Mouse (Mus musculus): Measurements from ENCODE around the gene Gm45713. TPM values are rescaled to one million over a fixed set of nuclear protein-coding genes. Genes with fewer than 3 reads are reported as not detected.

Gm45713 gene
- polyA plus RNA-seq, 1 experiment from 2014 or later = 0.42 TPM

DNA sequence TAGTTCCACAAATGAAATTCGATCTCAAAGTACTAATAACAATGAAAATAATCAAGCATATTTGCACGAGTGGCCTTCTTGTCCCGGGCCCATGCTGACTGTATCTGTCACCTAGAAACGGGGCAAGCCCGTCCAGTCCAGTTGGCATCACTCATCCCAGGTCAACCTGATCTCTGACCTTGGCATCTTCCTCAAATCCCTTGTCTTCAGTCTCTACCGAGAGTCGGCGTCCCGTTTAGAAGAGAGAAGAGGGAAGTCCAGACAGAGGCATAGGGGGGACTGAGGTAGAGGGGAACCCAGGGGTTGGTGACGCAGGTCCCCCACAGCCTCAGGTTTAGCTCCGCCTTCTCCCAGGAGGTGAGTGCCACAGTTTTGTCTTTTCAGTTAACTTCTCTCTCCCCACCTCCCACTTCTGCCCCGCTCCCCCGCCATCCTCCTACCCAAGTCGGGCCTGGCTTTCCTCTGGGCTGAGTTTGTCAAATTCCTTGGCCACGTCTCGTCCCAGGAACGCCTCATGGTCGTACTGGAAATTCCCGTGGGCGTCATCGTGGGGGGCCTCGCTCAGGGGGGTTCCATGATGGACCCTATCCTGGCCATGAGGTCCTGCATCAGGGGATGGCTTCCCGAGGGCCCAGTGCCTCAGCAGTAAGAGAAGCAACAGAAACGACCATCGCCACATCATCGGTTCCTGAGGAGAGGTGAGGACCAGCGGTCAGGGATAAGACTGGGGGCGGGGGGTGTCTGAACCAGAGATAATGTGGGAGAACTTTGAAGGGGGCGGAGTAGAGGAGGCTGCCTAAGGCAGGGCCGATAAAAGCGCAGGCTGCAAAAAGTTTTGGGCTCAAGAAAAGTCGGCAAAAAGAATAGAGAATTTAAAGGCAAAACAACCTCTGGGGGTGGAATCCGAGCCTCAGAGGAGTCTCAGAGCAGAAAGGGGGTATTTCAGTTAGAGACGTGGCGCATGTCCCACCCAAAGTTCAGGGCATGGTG, 44.7 kb downstream of the Gm45713 start:
- Histone ChIP-seq H3K27me3 (replicated peaks) (no peaks in the 10 kb centered on the region), H3K36me3 (peaks cover 15% of the 10 kb centered on the region; the same call in 1 of the 2 replicates), H3K4me3 (replicated peaks) (peak overlapping the region; percentile 55), H3K9me3 (no peaks in the 10 kb centered on the region), H3K4me2 (peak overlapping the region; percentile 63), H3K4me1 (peaks cover 14% of the 10 kb centered on the region; the same call in 1 of the 2 replicates), H3K9ac (peak overlapping the region; percentile 46), H3K27ac (peak overlapping the region; percentile 86)
- 9% methylated on average over 35 of the region's 35 CpGs for WGBS
- ATAC-seq (ENCODE audit: insufficient read depth, low FRiP score, low read depth) = 0 out of 2 replicates have a peak, but pooled peaks have one; percentile 19

DNA sequence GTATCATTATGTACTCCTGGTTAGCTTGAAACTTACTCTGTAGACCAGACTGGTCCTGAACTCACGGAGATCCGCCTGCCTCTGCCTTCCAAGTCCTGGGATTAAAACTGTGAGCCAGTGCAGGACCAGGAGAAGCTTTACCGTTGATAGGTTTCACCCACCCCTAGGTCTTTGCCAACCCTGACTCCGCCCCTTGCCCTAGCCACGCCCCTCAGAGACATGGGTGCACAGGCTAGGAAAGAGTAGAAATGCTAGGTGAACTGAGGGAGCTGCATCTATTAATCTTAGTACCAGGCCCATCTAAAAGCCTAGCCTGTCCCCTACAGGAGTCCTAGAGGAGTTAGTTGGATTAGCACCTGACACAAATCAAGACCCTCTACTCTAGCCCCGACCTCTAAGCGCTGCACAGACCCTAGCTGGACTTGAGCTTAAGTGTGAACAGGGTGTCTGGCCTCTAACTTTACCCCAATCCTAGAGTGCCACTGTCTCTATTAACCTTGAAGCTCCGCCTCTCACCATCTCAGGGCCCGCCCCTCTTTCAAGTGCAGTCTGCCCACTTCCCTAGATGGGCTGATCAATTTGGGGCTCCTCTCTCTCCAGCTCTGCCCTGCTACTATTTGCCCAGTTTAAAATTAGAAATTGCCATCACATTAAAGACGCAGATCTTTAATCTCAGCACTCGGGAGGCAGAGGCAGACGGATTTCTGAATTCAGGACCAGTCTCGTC, 45.6 kb downstream of the Gm45713 start:
- peak overlapping the region; percentile 86; the same call in 1 of the 2 replicates for H3K27ac ChIP-seq
- ATAC-seq (ENCODE audit: insufficient read depth, low FRiP score, low read depth) = no peak
- 73% methylated on average over 13 of the region's 13 CpGs for WGBS

DNA sequence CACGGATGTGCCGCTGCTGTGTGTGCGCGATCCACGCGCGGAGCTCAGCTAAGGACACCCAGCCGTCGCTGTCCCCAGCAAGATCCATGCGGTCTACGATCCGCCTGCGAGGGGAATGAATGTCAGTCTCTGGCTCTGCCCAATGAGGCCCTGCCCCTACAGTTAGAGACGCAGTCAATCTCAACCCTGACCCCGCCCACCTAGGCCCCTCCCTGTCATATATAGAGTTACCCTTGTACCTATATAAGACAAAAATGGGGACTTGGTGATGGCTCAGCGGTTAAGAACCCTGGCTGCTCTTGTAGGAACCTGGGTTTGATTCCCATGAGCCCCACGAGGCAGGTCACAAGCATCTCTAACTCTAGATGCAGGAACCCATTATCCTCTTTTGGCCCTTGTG, 47.4 kb downstream of the Gm45713 start:
- peaks cover 34% of the 10 kb centered on the region; the same call in 1 of the 2 replicates for H3K36me3 ChIP-seq
- no peak overlapping the region for H3K9ac ChIP-seq
- no peak overlapping the region for H3K27ac ChIP-seq
- H3K27me3 ChIP-seq (replicated peaks) = no peaks in the 10 kb centered on the region
- no peak overlapping the region for H3K4me2 ChIP-seq
- no peak overlapping the region for H3K4me3 ChIP-seq (replicated peaks)
- WGBS = 91% methylated on average over 17 of the region's 17 CpGs
- H3K4me1 ChIP-seq = peaks cover 14% of the 10 kb centered on the region; the same call in 1 of the 2 replicates
- ATAC-seq (ENCODE audit: insufficient read depth, low FRiP score, low read depth) = no peak
- no peaks in the 10 kb centered on the region for H3K9me3 ChIP-seq

More for the DNA sequence above, 45.6 kb downstream of the Gm45713 start:
- Histone ChIP-seq H3K4me1 (peaks cover 14% of the 10 kb centered on the region; the same call in 1 of the 2 replicates), H3K9me3 (no peaks in the 10 kb centered on the region), H3K9ac (no peak overlapping the region), H3K4me3 (replicated peaks) (peak overlapping the region; percentile 55), H3K4me2 (peak overlapping the region; percentile 63), H3K27me3 (replicated peaks) (no peaks in the 10 kb centered on the region), H3K36me3 (peaks cover 23% of the 10 kb centered on the region; the same call in 1 of the 2 replicates)

DNA sequence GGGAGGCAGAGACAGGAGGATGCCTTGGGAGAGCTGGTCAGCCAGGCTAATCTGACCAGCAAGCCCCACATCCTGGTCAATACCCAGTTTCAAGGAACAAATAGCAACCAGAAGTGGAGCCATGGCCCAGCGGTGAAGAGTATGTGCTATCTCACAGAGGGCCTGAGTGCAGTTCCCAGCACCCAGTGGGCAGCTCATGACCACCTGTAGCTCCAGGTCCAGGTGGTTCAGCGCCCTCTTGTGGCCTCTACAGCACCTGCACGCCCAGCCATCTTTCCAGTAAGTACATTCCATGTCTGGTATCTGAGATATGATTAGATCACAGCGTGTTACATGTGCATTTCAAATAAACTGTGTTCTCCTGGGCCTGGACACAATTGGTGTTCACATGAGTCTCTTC, 49.9 kb downstream of the Gm45713 start:
- Histone ChIP-seq H3K4me3 (replicated peaks) (no peak overlapping the region), H3K9ac (no peak overlapping the region), H3K27ac (no peak overlapping the region), H3K36me3 (peaks cover 40% of the 10 kb centered on the region; the same call in 1 of the 2 replicates), H3K4me1 (0 out of 2 replicates have a peak, but pooled peaks cover 14% of the 10 kb centered on the region), H3K9me3 (no peaks in the 10 kb centered on the region), H3K4me2 (no peak overlapping the region), H3K27me3 (replicated peaks) (no peaks in the 10 kb centered on the region)
- no peak for ATAC-seq (ENCODE audit: insufficient read depth, low FRiP score, low read depth)
- WGBS = 80% methylated on average over 4 of the region's 4 CpGs

DNA sequence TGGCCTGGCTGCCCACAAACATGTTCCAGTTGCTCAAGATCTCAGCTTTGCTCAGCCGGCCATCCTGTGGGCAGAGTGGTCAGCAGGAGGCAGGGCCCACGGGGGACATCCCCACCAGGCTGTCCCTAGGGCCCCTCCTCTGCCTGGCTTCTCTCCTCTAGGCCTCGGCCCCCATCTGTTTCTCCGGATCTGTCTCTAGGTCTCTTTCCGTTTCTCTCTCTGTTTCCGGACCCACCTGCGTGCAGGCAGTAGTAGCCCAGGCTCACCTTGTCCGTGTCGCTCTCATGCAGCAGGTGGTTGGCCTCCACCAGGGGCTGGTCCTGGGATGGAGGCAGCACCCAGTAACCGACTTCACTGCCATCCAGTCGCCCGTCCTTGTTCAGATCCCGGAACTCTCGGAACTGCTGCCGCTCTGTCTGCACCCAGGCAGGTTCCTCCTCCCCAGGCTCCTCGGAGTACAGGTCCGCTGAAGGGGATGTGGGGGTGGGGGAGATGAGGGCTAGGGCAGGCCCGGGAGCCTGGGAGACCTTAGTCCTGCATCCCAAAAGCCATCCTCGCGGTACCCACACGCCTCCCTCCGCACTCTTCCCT, 52.6 kb downstream of the Gm45713 start:
- H3K4me1 ChIP-seq = peaks cover 13% of the 10 kb centered on the region; the same call in 1 of the 2 replicates
- ATAC-seq (ENCODE audit: insufficient read depth, low FRiP score, low read depth) = no peak
- no peak overlapping the region for H3K9ac ChIP-seq
- no peak overlapping the region for H3K27ac ChIP-seq
- H3K4me3 ChIP-seq (replicated peaks) = no peak overlapping the region
- peaks cover 38% of the 10 kb centered on the region; the same call in 1 of the 2 replicates for H3K36me3 ChIP-seq
- no peaks in the 10 kb centered on the region for H3K9me3 ChIP-seq
- H3K4me2 ChIP-seq = no peak overlapping the region; the same call in none of the 2 replicates
- no peaks in the 10 kb centered on the region for H3K27me3 ChIP-seq (replicated peaks)
- WGBS = 81% methylated on average over 22 of the region's 22 CpGs

DNA sequence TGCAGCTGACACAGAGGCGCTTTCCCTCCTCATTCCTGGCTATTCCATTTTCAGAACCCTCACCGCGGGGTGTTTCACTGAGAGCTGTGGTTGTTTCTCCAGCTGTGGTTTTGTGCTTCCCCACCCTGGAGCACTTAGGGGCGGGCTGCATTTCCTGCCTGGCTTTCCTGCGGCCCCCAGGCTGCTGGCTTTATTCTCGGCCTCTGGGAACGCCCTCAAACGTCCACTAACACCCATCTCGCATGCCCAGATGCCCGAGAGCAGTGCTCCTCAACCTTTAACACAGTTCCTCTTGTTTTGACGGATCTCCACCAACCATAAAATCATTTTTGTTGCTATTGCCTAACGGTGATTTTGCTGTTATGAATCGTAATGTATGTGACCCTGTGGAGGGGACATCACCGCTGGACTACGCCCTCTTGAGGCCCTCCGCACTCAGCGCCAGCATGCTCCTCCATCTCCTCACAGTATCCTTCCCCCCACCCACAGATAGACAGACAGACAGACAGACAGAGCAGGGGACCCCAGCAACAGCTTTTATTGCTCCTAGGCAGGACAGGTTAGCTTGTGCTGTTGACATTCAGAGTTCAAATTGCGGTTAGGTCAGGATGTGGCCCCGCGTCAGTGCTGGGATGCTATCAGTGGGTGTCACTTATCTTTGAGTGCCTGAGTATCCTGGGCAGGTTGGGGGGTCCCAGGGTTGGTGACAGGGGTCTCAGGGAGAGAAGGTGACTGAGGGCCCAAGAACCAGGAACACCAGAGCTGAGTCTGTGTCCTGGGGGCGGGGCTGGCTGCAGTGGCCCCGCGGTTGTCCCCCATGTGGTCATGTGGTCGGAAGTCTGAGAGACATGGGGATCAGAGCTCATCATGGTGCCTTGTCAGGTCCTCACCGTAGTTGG, 53.4 kb downstream of the Gm45713 start:
- WGBS = 66% methylated on average over 25 of the region's 25 CpGs
- Histone ChIP-seq H3K4me3 (replicated peaks) (no peak overlapping the region), H3K36me3 (peaks cover 33% of the 10 kb centered on the region; the same call in 1 of the 2 replicates), H3K9ac (no peak overlapping the region), H3K4me2 (peak overlapping the region; percentile 13), H3K27ac (peak overlapping the region; percentile 55), H3K9me3 (no peaks in the 10 kb centered on the region), H3K27me3 (replicated peaks) (no peaks in the 10 kb centered on the region), H3K4me1 (peaks cover 13% of the 10 kb centered on the region; the same call in 1 of the 2 replicates)
- ATAC-seq (ENCODE audit: insufficient read depth, low FRiP score, low read depth) = no peak

DNA sequence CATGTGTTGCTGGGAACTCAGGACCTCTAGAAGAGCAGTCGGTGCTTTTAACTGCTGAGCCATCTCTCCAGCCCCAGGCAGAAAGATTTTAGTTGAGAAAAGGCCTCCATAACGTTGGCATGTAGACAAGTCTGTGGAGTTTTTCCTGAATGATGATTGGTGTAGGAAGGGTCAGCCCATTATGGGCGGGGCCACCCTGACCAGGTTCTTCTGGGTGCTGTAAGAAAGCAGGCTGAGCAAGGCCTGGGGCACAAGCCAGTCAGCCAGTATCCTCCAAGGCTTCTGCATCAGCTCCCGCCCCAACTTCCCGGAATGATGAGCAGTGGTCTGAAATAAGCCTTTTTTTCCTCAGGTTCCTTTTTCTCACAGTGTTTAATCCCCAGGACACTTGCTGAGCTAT, 55.0 kb downstream of the Gm45713 start:
- Histone ChIP-seq H3K27ac (no peak overlapping the region; the same call in 1 of the 2 replicates), H3K9ac (no peak overlapping the region), H3K4me3 (replicated peaks) (no peak overlapping the region), H3K4me1 (peaks cover 13% of the 10 kb centered on the region; the same call in 1 of the 2 replicates), H3K4me2 (no peak overlapping the region), H3K27me3 (replicated peaks) (no peaks in the 10 kb centered on the region), H3K9me3 (no peaks in the 10 kb centered on the region), H3K36me3 (peaks cover 26% of the 10 kb centered on the region; the same call in 1 of the 2 replicates)
- WGBS = 56% methylated on average over 5 of the region's 5 CpGs
- no peak for ATAC-seq (ENCODE audit: insufficient read depth, low FRiP score, low read depth)

DNA sequence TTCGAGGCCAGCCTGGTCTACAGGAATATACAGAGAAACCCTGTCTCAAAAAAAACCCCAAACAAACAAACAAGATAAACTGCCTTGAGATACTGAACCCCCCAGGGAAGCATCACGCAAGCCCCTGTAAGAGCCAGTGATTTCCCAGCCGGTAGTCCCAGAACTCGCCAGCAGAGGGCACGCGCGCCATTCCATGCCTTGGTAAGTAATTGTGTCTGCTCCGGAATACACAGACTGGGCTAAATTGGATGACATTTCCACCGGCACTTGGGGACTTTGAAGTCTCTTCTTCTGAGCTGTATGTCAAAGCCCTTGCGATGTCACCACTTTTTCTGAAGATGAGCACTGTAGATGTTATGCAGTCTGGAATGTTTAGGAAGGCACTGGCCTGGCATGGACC, 56.2 kb downstream of the Gm45713 start:
- no peak overlapping the region for H3K9ac ChIP-seq
- H3K4me2 ChIP-seq = no peak overlapping the region
- peaks cover 16% of the 10 kb centered on the region; the same call in 1 of the 2 replicates for H3K4me1 ChIP-seq
- no peaks in the 10 kb centered on the region for H3K9me3 ChIP-seq
- WGBS = 1% methylated on average over 10 of the region's 10 CpGs
- ATAC-seq (ENCODE audit: insufficient read depth, low FRiP score, low read depth) = peak; percentile 57; the same call in 1 of the 2 replicates
- H3K36me3 ChIP-seq = peaks cover 21% of the 10 kb centered on the region; the same call in 1 of the 2 replicates
- no peak overlapping the region for H3K4me3 ChIP-seq (replicated peaks)
- H3K27me3 ChIP-seq (replicated peaks) = no peaks in the 10 kb centered on the region
- no peak overlapping the region for H3K27ac ChIP-seq

DNA sequence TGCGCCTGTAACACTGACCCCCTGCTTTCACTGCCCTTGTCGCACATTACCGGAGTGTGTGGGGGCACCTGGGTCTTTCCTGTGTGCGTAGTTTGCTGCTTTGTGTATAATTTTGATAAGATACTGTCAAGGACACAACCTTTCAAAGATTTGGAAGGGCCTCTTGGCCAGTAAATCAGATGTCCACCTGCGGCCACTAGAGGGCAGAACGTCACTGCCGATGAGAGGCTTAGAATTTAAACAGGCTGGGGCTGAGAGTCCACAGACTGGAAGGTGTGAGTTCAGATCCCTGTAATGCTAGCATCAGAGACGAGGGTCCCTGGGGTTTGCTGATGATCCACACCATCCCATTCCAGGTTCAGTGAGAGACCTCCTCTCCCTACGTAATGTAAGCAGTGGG, 57.5 kb downstream of the Gm45713 start:
- no peak overlapping the region for H3K27ac ChIP-seq
- no peak overlapping the region for H3K9ac ChIP-seq
- H3K36me3 ChIP-seq = peaks cover 12% of the 10 kb centered on the region; the same call in 1 of the 2 replicates
- no peaks in the 10 kb centered on the region for H3K27me3 ChIP-seq (replicated peaks)
- 24% methylated on average over 9 of the region's 9 CpGs for WGBS
- peaks cover 17% of the 10 kb centered on the region; the same call in 1 of the 2 replicates for H3K4me1 ChIP-seq
- H3K4me3 ChIP-seq (replicated peaks) = no peak overlapping the region
- no peaks in the 10 kb centered on the region for H3K9me3 ChIP-seq
- ATAC-seq (ENCODE audit: insufficient read depth, low FRiP score, low read depth) = no peak
- no peak overlapping the region for H3K4me2 ChIP-seq

DNA sequence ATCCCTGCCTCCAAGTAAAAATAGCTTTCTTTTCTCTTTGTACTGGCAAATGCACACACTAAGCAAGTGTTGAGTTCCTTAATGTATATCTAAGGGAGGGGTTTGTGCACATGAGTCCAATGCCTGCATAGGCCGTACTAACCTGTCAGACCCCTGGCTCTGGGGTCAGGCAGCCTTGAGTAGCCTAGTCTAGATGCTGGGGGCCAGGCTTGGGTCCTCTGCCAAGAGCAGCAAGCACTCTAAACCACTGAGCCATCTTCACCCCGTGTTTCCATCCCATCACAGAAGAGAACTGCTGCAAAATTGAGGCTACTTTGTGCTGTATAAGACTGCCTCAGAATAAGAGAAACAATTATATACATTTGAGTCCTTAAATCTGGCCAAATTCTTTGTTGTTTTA, 58.2 kb downstream of the Gm45713 start:
- H3K27ac ChIP-seq = no peak overlapping the region
- peaks cover 15% of the 10 kb centered on the region; the same call in 1 of the 2 replicates for H3K4me1 ChIP-seq
- H3K4me2 ChIP-seq = no peak overlapping the region
- ATAC-seq (ENCODE audit: insufficient read depth, low FRiP score, low read depth) = no peak
- no peaks in the 10 kb centered on the region for H3K27me3 ChIP-seq (replicated peaks)
- H3K36me3 ChIP-seq = peaks cover 6% of the 10 kb centered on the region; the same call in 1 of the 2 replicates
- H3K4me3 ChIP-seq (replicated peaks) = no peak overlapping the region
- H3K9ac ChIP-seq = no peak overlapping the region
- WGBS = 87% methylated on average over 2 of the region's 2 CpGs
- H3K9me3 ChIP-seq = no peaks in the 10 kb centered on the region
